Mouse (Mus musculus) midbrain, embryonic 14.5 days (tissue): ENCODE data around the gene Evi5. TPM values are rescaled to one million over a fixed set of nuclear protein-coding genes. Genes with fewer than 3 reads are reported as not detected.

Experiments used
- ATAC-seq: fragments of 200-750 bp; cut with Nextera tagmentation; 2 replicates; pipeline ENCODE4 v1.8.0; 2017; ENCODE audit warnings: moderate number of reproducible peaks, moderate library complexity; ENCODE audit not compliant: low FRiP score, low TSS enrichment
- DNase-seq: peaks from one replicate; pipeline ENCODE4 v3.0.0-alpha.2; 2015
- H3K27ac ChIP-seq: fragments of 300-500 bp; sonication (generic); replicated peaks from 2 replicates; pipeline ENCODE4 v1.5.1; 2014; ENCODE audit warnings: mild to moderate bottlenecking, low read depth, low read length, moderate library complexity
- H3K27me3 ChIP-seq: fragments of 300-500 bp; sonication (generic); 2 replicates; pipeline ENCODE4 v1.6.1; 2014; ENCODE audit warnings: low read length, control low read depth, mixed read lengths; ENCODE audit not compliant: control insufficient read depth, insufficient read depth
- H3K36me3 ChIP-seq: fragments of 300-500 bp; sonication (generic); 2 replicates; pipeline ENCODE4 v1.6.1; 2014; ENCODE audit warnings: low read length, control low read depth; ENCODE audit not compliant: control insufficient read depth, insufficient read depth
- H3K4me1 ChIP-seq: fragments of 300-500 bp; sonication (generic); 2 replicates; pipeline ENCODE4 v1.6.1; 2014; ENCODE audit warnings: mild to moderate bottlenecking, antibody characterized with exemption, low read length, control low read depth; ENCODE audit not compliant: control insufficient read depth, insufficient read depth
- H3K4me2 ChIP-seq: fragments of 300-500 bp; sonication (generic); 2 replicates; pipeline ENCODE4 v1.6.1; 2014; ENCODE audit warnings: mild to moderate bottlenecking, low read length, moderate library complexity
- H3K4me3 ChIP-seq: fragments of 300-500 bp; sonication (generic); replicated peaks from 2 replicates; pipeline ENCODE4 v1.5.1; 2014; ENCODE audit warnings: low read depth, low read length
- H3K9ac ChIP-seq: fragments of 300-500 bp; sonication (generic); replicated peaks from 2 replicates; pipeline ENCODE4 v1.6.1; 2014; ENCODE audit warnings: mild to moderate bottlenecking, low read length, moderate library complexity
- H3K9me3 ChIP-seq: fragments of 300-500 bp; sonication (generic); 2 replicates; pipeline ENCODE4 v1.6.1; 2016; ENCODE audit warnings: low read length, control low read depth, mixed read lengths; ENCODE audit not compliant: control insufficient read depth
- WGBS: fragments of 180-500 bp; shearing (Covaris S2); extraction: QIAGEN DNeasy Blood & Tissue Kit; methylation state at CpG from one replicate; pipeline ENCODE4 v1.1.7; 2014; 5-methylcytosine and 5-hydroxymethylcytosine counted together
- polyA plus RNA-seq: library from polyadenylated mRNA; unstranded; fragments of >200 nt; fragmentation: Nextera tagmentation; extraction: Ambion mirVana; gene quantifications from 2 replicates; pipeline ENCODE4 v1.2.1, GENCODE M21; 2014

Evi5 gene
- polyA plus RNA-seq = 40.5 and 44.3 TPM in 2 replicates

GRCm38 (mm10) chr5:107874561-107875260, at the start of gene Evi5:
TSS of gene Evi5 (minus strand) at chr5:107875107.
- 52% methylated on average over 4 of the region's 4 CpGs for WGBS
- H3K27ac ChIP-seq = no peak within 1 kb of the TSS
- DNase-seq (no peak), ATAC-seq (no peak)
- H3K4me2 ChIP-seq = no peak within 1 kb of the TSS
- no peaks in the 10 kb centered on the region for H3K9me3 ChIP-seq
- no peaks in the 10 kb centered on the region for H3K4me1 ChIP-seq
- H3K27me3 ChIP-seq = no peaks in the 10 kb centered on the region
- H3K9ac ChIP-seq = no peak within 1 kb of the TSS
- H3K4me3 ChIP-seq = no peak within 1 kb of the TSS
- no peaks in the 10 kb centered on the region for H3K36me3 ChIP-seq

- no peaks in the 10 kb centered on the region for H3K9me3 ChIP-seq
- 62% methylated on average over 8 of the region's 8 CpGs for WGBS
- no peaks in the 10 kb centered on the region for H3K36me3 ChIP-seq
- H3K4me2 ChIP-seq = no peak overlapping the region
- no peaks in the 10 kb centered on the region for H3K4me1 ChIP-seq
- H3K4me3 ChIP-seq = no peak overlapping the region
- ATAC-seq (no peak), DNase-seq (no peak)
- no peaks in the 10 kb centered on the region for H3K27me3 ChIP-seq
- no peak overlapping the region for H3K27ac ChIP-seq
- H3K9ac ChIP-seq = no peak overlapping the region
These were observed 49.7 kb upstream of the Evi5 start for GRCm38 (mm10) chr5:107924564-107924963.

GRCm38 (mm10) chr5:107922836-107923235, 47.9 kb upstream of the Evi5 start:
- H3K4me1 ChIP-seq = no peaks in the 10 kb centered on the region
- DNase-seq = no peak
- no peak for ATAC-seq
- H3K9ac ChIP-seq = no peak overlapping the region
- H3K27me3 ChIP-seq = no peaks in the 10 kb centered on the region
- H3K27ac ChIP-seq = no peak overlapping the region
- 93% methylated on average over 1 of the region's 1 CpGs for WGBS
- H3K36me3 ChIP-seq = 0 out of 2 replicates have a peak, but pooled peaks cover 2% of the 10 kb centered on the region
- H3K9me3 ChIP-seq = no peaks in the 10 kb centered on the region
- H3K4me3 ChIP-seq = no peak overlapping the region
- H3K4me2 ChIP-seq = no peak overlapping the region

GRCm38 (mm10) chr5:107921400-107922252, 46.7 kb upstream of the Evi5 start:
- WGBS = 63% methylated on average over 2 of the region's 2 CpGs
- ATAC-seq (no peak), DNase-seq (peak; percentile 88)

GRCm38 (mm10) chr5:107915280-107915679, 40.4 kb upstream of the Evi5 start:
- Histone ChIP-seq H3K4me1 (no peaks in the 10 kb centered on the region), H3K36me3 (0 out of 2 replicates have a peak, but pooled peaks cover 2% of the 10 kb centered on the region), H3K27ac (no peak overlapping the region), H3K9me3 (no peaks in the 10 kb centered on the region), H3K27me3 (no peaks in the 10 kb centered on the region), H3K4me2 (no peak overlapping the region), H3K4me3 (no peak overlapping the region), H3K9ac (no peak overlapping the region)
- DNase-seq (no peak), ATAC-seq (no peak)
- WGBS = 38% methylated on average over 4 of the region's 4 CpGs

More at GRCm38 (mm10) chr5:107921400-107922252, 46.7 kb upstream of the Evi5 start:
- Histone ChIP-seq H3K9ac (no peak overlapping the region), H3K4me2 (no peak overlapping the region), H3K4me1 (no peaks in the 10 kb centered on the region), H3K36me3 (0 out of 2 replicates have a peak, but pooled peaks cover 2% of the 10 kb centered on the region), H3K4me3 (no peak overlapping the region), H3K27ac (no peak overlapping the region), H3K27me3 (no peaks in the 10 kb centered on the region), H3K9me3 (no peaks in the 10 kb centered on the region)

- no peak overlapping the region for H3K27ac ChIP-seq
- H3K4me1 ChIP-seq = no peaks in the 10 kb centered on the region
- ATAC-seq (no peak), DNase-seq (no peak)
- H3K4me3 ChIP-seq = no peak overlapping the region
- H3K9ac ChIP-seq = no peak overlapping the region
- H3K36me3 ChIP-seq = peaks cover 38% of the 10 kb centered on the region
- H3K27me3 ChIP-seq = no peaks in the 10 kb centered on the region
- H3K4me2 ChIP-seq = no peak overlapping the region
- no peaks in the 10 kb centered on the region for H3K9me3 ChIP-seq
- WGBS = 92% methylated on average over 5 of the region's 5 CpGs
These were observed 36.1 kb upstream of the Evi5 start for GRCm38 (mm10) chr5:107911012-107911411.

GRCm38 (mm10) chr5:107910084-107910616, 35.2 kb upstream of the Evi5 start:
- H3K9me3 ChIP-seq = no peaks in the 10 kb centered on the region
- no peak overlapping the region for H3K9ac ChIP-seq
- no peak overlapping the region for H3K4me3 ChIP-seq
- peaks cover 47% of the 10 kb centered on the region for H3K36me3 ChIP-seq
- no peaks in the 10 kb centered on the region for H3K27me3 ChIP-seq
- H3K27ac ChIP-seq = no peak overlapping the region
- ATAC-seq (no peak), DNase-seq (no peak)
- H3K4me1 ChIP-seq = no peaks in the 10 kb centered on the region
- H3K4me2 ChIP-seq = no peak overlapping the region
- WGBS = 73% methylated on average over 5 of the region's 5 CpGs

- Histone ChIP-seq H3K27me3 (no peaks in the 10 kb centered on the region), H3K4me2 (no peak overlapping the region), H3K9me3 (no peaks in the 10 kb centered on the region), H3K4me1 (no peaks in the 10 kb centered on the region), H3K4me3 (no peak overlapping the region), H3K9ac (no peak overlapping the region), H3K36me3 (peaks cover 52% of the 10 kb centered on the region), H3K27ac (no peak overlapping the region)
- WGBS = 86% methylated on average over 3 of the region's 3 CpGs
- DNase-seq (no peak), ATAC-seq (no peak)
These were observed 34.8 kb upstream of the Evi5 start for GRCm38 (mm10) chr5:107909668-107910067.
